ENCODE assay signal across 11 mouse cellular contexts in the genomic region with DNA sequence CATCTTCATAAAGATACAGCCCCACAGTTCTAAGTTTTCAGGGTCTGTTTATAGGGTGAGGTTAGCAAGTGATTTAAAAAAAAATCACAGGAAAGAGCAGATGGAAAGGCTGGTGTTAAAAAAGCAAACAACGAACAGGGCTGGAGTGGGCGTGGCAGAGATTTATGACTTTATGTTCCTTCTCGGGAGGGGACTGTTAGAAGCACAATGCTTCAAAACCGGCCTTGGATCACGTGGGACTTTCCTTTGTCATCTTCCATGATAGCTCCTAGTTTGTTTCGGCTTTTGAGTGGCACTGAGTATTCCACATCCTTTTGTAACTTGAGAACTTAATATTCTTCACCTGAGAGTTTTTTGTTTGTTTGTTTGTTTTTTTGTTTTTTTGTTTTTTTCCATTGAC. TPM values are rescaled to one million over a fixed set of nuclear protein-coding genes. Genes with fewer than 3 reads are reported as not detected.
DNase-seq lines count a peak whose midpoint lies in the region; ATAC-seq and TF ChIP-seq lines count a peak whose summit lies in the region.
"Had no signal": no experiment of that assay in that cellular context is flagged by ENCODE, and none has a peak within 500 bp of the region (broad histone marks: within the 10 kb centered on the region; RNA-seq: fewer than 3 reads in every experiment).

No protein-coding gene starts in this region.

- H3K79me2 ChIP-seq in C2C12 (ENCODE audit: control insufficient read depth, insufficient read depth), result no peaks in the 10 kb centered on the region

- peak overlapping the region; percentile 19; the same call in 1 of the 2 replicates for H3K4me2 ChIP-seq in kidney, embryonic 14.5 days (replicated peaks; ENCODE audit: low read depth, low read length)
- peak overlapping the region; percentile 68 for H3K4me2 ChIP-seq in liver, postnatal 0 days (ENCODE audit: low read depth, low read length)
- H3K4me2 ChIP-seq: hindbrain, embryonic 14.5 days had no signal

- TF ChIP-seq CTCF in C2C12 (IDR thresholded peaks at IDR 0.05; ENCODE audit: control insufficient read depth, insufficient read depth, insufficient read length), result no peak
- TF ChIP-seq CTCF in liver, postnatal 0 days (IDR thresholded peaks at IDR 0.05; ENCODE audit: low read depth), result no peak

- H3K9me3 ChIP-seq in kidney, embryonic 14.5 days (ENCODE audit: control insufficient read depth, low read length), result no peaks in the 10 kb centered on the region
- H3K9me3 ChIP-seq in liver, postnatal 0 days (ENCODE audit: low read length), result no peaks in the 10 kb centered on the region
- H3K9me3 ChIP-seq: midbrain, embryonic 10.5 days had no signal

- no peak for TF ChIP-seq EP300 in liver, postnatal 0 days (IDR thresholded peaks at IDR 0.05; ENCODE audit: low read depth)

- no peak overlapping the region for H3ac ChIP-seq in C2C12 (ENCODE audit: control insufficient read depth, insufficient read length, low read depth)

- 9% methylated on average over 6 of the region's 6 CpGs for WGBS in kidney, embryonic 14.5 days
- WGBS in liver, postnatal 0 days (ENCODE audit: insufficient replicate concordance), result 38% methylated on average over 6 of the region's 6 CpGs

- no peaks in the 10 kb centered on the region for H3K27me3 ChIP-seq in kidney, embryonic 14.5 days (ENCODE audit: control insufficient read depth, insufficient read depth, low read length)
- no peaks in the 10 kb centered on the region for H3K27me3 ChIP-seq in C2C12 (ENCODE audit: control insufficient read depth, insufficient read depth, insufficient read length)
- no peaks in the 10 kb centered on the region for H3K27me3 ChIP-seq in liver, postnatal 0 days (ENCODE audit: insufficient read depth, low read length)

- no peaks in the 10 kb centered on the region for H3K79me3 ChIP-seq in C2C12 (ENCODE audit: low read depth)

- H3K27ac ChIP-seq in kidney, embryonic 14.5 days (ENCODE audit: low read depth, low read length), result peak overlapping the region; percentile 71; the same call in 1 of the 2 replicates
- peak overlapping the region; percentile 82 for H3K27ac ChIP-seq in liver, postnatal 0 days (ENCODE audit: low read depth)
- H3K27ac ChIP-seq: hindbrain, embryonic 14.5 days; midbrain, embryonic 10.5 days had no signal

- no peaks in the 10 kb centered on the region for H3K36me3 ChIP-seq in kidney, embryonic 14.5 days (ENCODE audit: control insufficient read depth, insufficient read depth, low read length)
- no peaks in the 10 kb centered on the region for H3K36me3 ChIP-seq in C2C12 (ENCODE audit: control insufficient read depth, insufficient read depth)
- no peaks in the 10 kb centered on the region for H3K36me3 ChIP-seq in liver, postnatal 0 days (replicated peaks; ENCODE audit: insufficient read depth, low read length)
- H3K36me3 ChIP-seq: midbrain, embryonic 10.5 days had no signal

- H3K4me3 ChIP-seq in kidney, embryonic 14.5 days (ENCODE audit: low read length), result no peak overlapping the region
- H3K4me3 ChIP-seq in C2C12 (ENCODE audit: insufficient read depth, poor library complexity, severe bottlenecking), result no peak overlapping the region
- H3K4me3 ChIP-seq in liver, postnatal 0 days (ENCODE audit: low read depth, low read length), result peak overlapping the region; percentile 42; the same call in 1 of the 2 replicates
- H3K4me3 ChIP-seq: erythroblast, embryonic 14.5 days; midbrain, embryonic 10.5 days had no signal

- H3K4me1 ChIP-seq in kidney, embryonic 14.5 days (ENCODE audit: control insufficient read depth, insufficient read depth, low read length), result 0 out of 2 replicates have a peak, but pooled peaks cover 6% of the 10 kb centered on the region
- H3K4me1 ChIP-seq in liver, postnatal 0 days (ENCODE audit: insufficient read depth), result no peaks in the 10 kb centered on the region
- H3K4me1 ChIP-seq: midbrain, embryonic 10.5 days had no signal

- no peak for DNase-seq in kidney, adult 11 months
- peak; percentile 34 for DNase-seq in MEL-GATA-1-ER (ENCODE audit: extremely low read depth, low read depth)
- DNase-seq in liver, postnatal 0 days, result no peak
- no peak for DNase-seq in cerebellum, adult 18-20 months
- no peak for DNase-seq in right cerebral cortex, postnatal 10 days (ENCODE audit: low spot score in 2 of 2)
- DNase-seq: adrenal gland, postnatal 10 days had no signal

- no peak overlapping the region for H3K9ac ChIP-seq in kidney, embryonic 14.5 days (ENCODE audit: low read depth, low read length)
- no peak overlapping the region; the same call in 1 of the 2 replicates for H3K9ac ChIP-seq in liver, postnatal 0 days (replicated peaks)
- H3K9ac ChIP-seq: hindbrain, embryonic 14.5 days had no signal

- 0 out of 2 replicates have a peak, but pooled peaks have one; percentile 12 for ATAC-seq in kidney, embryonic 14.5 days (ENCODE audit: low FRiP score, low TSS enrichment)
- ATAC-seq in liver, postnatal 0 days, result no peak

TF ChIP-seq in C2C12, 6 proteins besides CTCF, POLR2A, EP300 and RAD21:
- no peak for TF ChIP-seq CEBPB (IDR thresholded peaks at IDR 0.05; ENCODE audit: low read depth)
- TF ChIP-seq MAX (IDR thresholded peaks at IDR 0.05), result peak; percentile 51
- no peak for TF ChIP-seq FOSL1 (IDR thresholded peaks at IDR 0.05; ENCODE audit: insufficient read depth, low read length, poor library complexity, severe bottlenecking)
- peak; percentile 85 for TF ChIP-seq USF1 (IDR thresholded peaks at IDR 0.05; ENCODE audit: low read depth)

RNA-seq across cellular contexts. Expression of a gene that starts 0.7 kb away (rescaled TPM):
- polyA plus RNA-seq in kidney, embryonic 14.5 days (2014; fragmentation: Nextera tagmentation; extraction: Ambion mirVana), result 8.2 and 11.1 TPM in 2 replicates
- polyA plus RNA-seq in C2C12 (2012; fragmentation: generic; extraction: Trizol), result 0.12 TPM
- polyA plus RNA-seq in liver, postnatal 0 days (2015; fragmentation: Nextera tagmentation; extraction: Ambion mirVana), result 8.3 and 8.5 TPM in 2 replicates
- polyA plus RNA-seq: erythroblast, embryonic 14.5 days; midbrain, embryonic 10.5 days had no signal

RNA-seq across cellular contexts. Expression of a gene that starts 41.3 kb away (rescaled TPM):
- 82.7 and 94.3 TPM in 2 replicates for polyA plus RNA-seq in kidney, embryonic 14.5 days (2014; fragmentation: Nextera tagmentation; extraction: Ambion mirVana)
- 106 TPM for polyA plus RNA-seq in C2C12 (2012; fragmentation: generic; extraction: Trizol)
- 84.8 and 91.2 TPM in 2 replicates for polyA plus RNA-seq in liver, postnatal 0 days (2015; fragmentation: Nextera tagmentation; extraction: Ambion mirVana)

RNA-seq across cellular contexts. Expression of a gene that starts 57.8 kb away (rescaled TPM):
- not detected in 2 replicates for polyA plus RNA-seq in kidney, embryonic 14.5 days (2014; fragmentation: Nextera tagmentation; extraction: Ambion mirVana)
- polyA plus RNA-seq in C2C12 (2012; fragmentation: generic; extraction: Trizol), result not detected
- polyA plus RNA-seq in liver, postnatal 0 days (2015; fragmentation: Nextera tagmentation; extraction: Ambion mirVana), result 0.06 TPM in 1 of 2 replicates, not detected in the other
- polyA plus RNA-seq: erythroblast, embryonic 14.5 days; hindbrain, embryonic 14.5 days; midbrain, embryonic 10.5 days had no signal
